Mouse (Mus musculus) midbrain, embryonic 16.5 days (tissue): Measurements from ENCODE around the gene Rest. TPM values are rescaled to one million over a fixed set of nuclear protein-coding genes. Genes with fewer than 3 reads are reported as not detected.

Experiments used
- ATAC-seq: fragments of 200-750 bp; cut with Nextera tagmentation; 2 replicates; pipeline ENCODE4 v1.8.0; 2017; ENCODE audit warnings: moderate TSS enrichment
- H3K27ac ChIP-seq: fragments of 300-500 bp; sonication (generic); 2 replicates; pipeline ENCODE4 v1.5.1; 2014; ENCODE audit warnings: mild to moderate bottlenecking, low read length, mixed read lengths
- H3K27me3 ChIP-seq: fragments of 300-500 bp; sonication (generic); 2 replicates; pipeline ENCODE4 v1.6.1; 2014; ENCODE audit warnings: low read depth, low read length, mixed read lengths; ENCODE audit not compliant: control insufficient read depth, insufficient read depth
- H3K36me3 ChIP-seq: fragments of 300-500 bp; sonication (generic); 2 replicates; pipeline ENCODE4 v1.6.1; 2014; ENCODE audit warnings: mild to moderate bottlenecking, low read length, moderate library complexity, mixed read lengths; ENCODE audit not compliant: control insufficient read depth, insufficient read depth
- H3K4me1 ChIP-seq: fragments of 300-500 bp; sonication (generic); 2 replicates; pipeline ENCODE4 v1.6.1; 2014; ENCODE audit warnings: mild to moderate bottlenecking, low read length, mixed read lengths; ENCODE audit not compliant: control insufficient read depth, insufficient read depth
- H3K4me2 ChIP-seq: fragments of 300-500 bp; sonication (generic); 2 replicates; pipeline ENCODE4 v1.6.1; 2014; ENCODE audit warnings: mild to moderate bottlenecking, low read length, mixed read lengths
- H3K4me3 ChIP-seq: fragments of 300-500 bp; sonication (generic); 2 replicates; pipeline ENCODE4 v1.5.1; 2014; ENCODE audit warnings: low read depth, mild to moderate bottlenecking, low read length, moderate library complexity, mixed read lengths
- H3K9ac ChIP-seq: fragments of 300-500 bp; sonication (generic); 2 replicates; pipeline ENCODE4 v1.6.1; 2014; ENCODE audit warnings: low read depth, low read length, mixed read lengths
- H3K9me3 ChIP-seq: fragments of 300-500 bp; sonication (generic); replicated peaks from 2 replicates; pipeline ENCODE4 v1.6.1; 2014; ENCODE audit warnings: mild to moderate bottlenecking, low read length, mixed read lengths; ENCODE audit not compliant: control insufficient read depth, poor library complexity, severe bottlenecking
- WGBS: fragments of 180-500 bp; shearing (Covaris S2); extraction: QIAGEN DNeasy Blood & Tissue Kit; methylation state at CpG from one replicate; pipeline ENCODE4 v1.1.7; 2014; 5-methylcytosine and 5-hydroxymethylcytosine counted together
- polyA plus RNA-seq: library from polyadenylated mRNA; unstranded; fragments of >200 nt; fragmentation: Nextera tagmentation; extraction: Ambion mirVana; gene quantifications from 2 replicates; pipeline ENCODE4 v1.2.1, GENCODE M21; 2015

Gene Rest
- polyA plus RNA-seq, 1 experiment from 2014 or later: 4.9 TPM

DNA sequence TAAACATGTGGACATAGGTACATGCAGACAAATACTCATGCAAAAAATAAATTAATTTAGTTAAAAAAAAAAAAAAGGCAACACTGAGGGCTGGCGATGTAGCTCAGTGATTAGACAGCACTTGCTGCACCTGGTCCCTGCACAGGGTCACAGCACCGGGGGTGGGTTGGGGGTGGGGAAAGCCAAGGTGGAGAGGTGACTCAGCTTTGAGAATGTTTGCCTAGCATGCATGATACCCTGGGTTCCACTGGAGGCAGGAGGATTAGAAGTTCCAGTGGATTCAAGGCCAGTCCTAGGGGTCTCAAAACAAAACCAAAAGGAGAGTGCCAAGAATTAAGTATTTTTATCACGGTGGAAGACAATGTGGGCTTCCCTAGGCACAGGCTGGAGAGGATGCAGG lies 7.7 kb upstream of the Rest start:
- H3K4me1 ChIP-seq: no peaks in the 10 kb centered on the region
- no peaks in the 10 kb centered on the region for H3K36me3 ChIP-seq
- H3K9ac ChIP-seq: no peak overlapping the region
- H3K27me3 ChIP-seq: no peaks in the 10 kb centered on the region
- no peak overlapping the region for H3K4me2 ChIP-seq
- 82% methylated on average over 3 of the region's 3 CpGs for WGBS
- ATAC-seq: no peak
- no peak overlapping the region for H3K4me3 ChIP-seq
- no peak overlapping the region for H3K27ac ChIP-seq
- H3K9me3 ChIP-seq: no peaks in the 10 kb centered on the region

DNA sequence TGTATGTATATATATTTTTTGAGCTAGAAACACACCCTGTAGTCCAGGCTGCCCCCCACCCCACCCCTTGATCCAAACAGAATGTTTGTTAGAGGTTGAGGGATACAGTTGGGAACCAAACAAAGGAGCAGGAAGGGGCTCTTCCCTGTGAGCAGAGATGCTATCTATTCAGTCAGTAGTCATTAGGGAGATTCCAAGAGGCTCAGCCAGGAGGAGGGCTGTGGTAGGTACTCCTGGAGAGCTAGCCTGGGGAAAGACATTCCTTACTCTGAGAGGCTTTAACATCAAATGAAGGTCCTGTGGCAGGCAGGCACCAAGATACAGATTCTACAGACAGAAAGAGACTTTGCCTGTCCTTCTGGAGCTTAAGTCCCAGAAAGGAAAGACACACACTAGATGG lies 6.0 kb upstream of the Rest start:
- Histone ChIP-seq H3K4me3 (no peak overlapping the region), H3K4me2 (no peak overlapping the region), H3K4me1 (no peaks in the 10 kb centered on the region), H3K9me3 (no peaks in the 10 kb centered on the region), H3K27me3 (peaks cover 3% of the 10 kb centered on the region; the same call in 1 of the 2 replicates), H3K27ac (no peak overlapping the region), H3K9ac (no peak overlapping the region), H3K36me3 (no peaks in the 10 kb centered on the region)
- ATAC-seq: no peak

- no peaks in the 10 kb centered on the region for H3K4me1 ChIP-seq
- no peak overlapping the region for H3K9ac ChIP-seq
- ATAC-seq: no peak
- no peaks in the 10 kb centered on the region for H3K9me3 ChIP-seq
- no peak overlapping the region for H3K4me3 ChIP-seq
- H3K27ac ChIP-seq: no peak overlapping the region
- 59% methylated on average over 6 of the region's 6 CpGs for WGBS
- H3K36me3 ChIP-seq: no peaks in the 10 kb centered on the region
- H3K4me2 ChIP-seq: no peak overlapping the region
- H3K27me3 ChIP-seq: peaks cover 3% of the 10 kb centered on the region; the same call in 1 of the 2 replicates
These were observed 5.2 kb upstream of the Rest start for GRCm38 (mm10) chr5:77260141-77260540.

GRCm38 (mm10) chr5:77261137-77261536 lies 4.2 kb upstream of the Rest start:
- ATAC-seq: no peak
- H3K27ac ChIP-seq: no peak overlapping the region
- peaks cover 3% of the 10 kb centered on the region; the same call in 1 of the 2 replicates for H3K27me3 ChIP-seq
- H3K4me1 ChIP-seq: no peaks in the 10 kb centered on the region
- WGBS: 66% methylated on average over 4 of the region's 4 CpGs
- no peak overlapping the region for H3K4me2 ChIP-seq
- H3K36me3 ChIP-seq: no peaks in the 10 kb centered on the region
- no peak overlapping the region for H3K9ac ChIP-seq
- no peaks in the 10 kb centered on the region for H3K9me3 ChIP-seq
- no peak overlapping the region for H3K4me3 ChIP-seq

GRCm38 (mm10) chr5:77262105-77262504 lies 3.2 kb upstream of the Rest start:
- no peaks in the 10 kb centered on the region for H3K36me3 ChIP-seq
- H3K4me3 ChIP-seq: no peak overlapping the region
- no peaks in the 10 kb centered on the region for H3K9me3 ChIP-seq
- WGBS: 19% methylated on average over 5 of the region's 5 CpGs
- no peak overlapping the region for H3K4me2 ChIP-seq
- H3K27ac ChIP-seq: no peak overlapping the region
- H3K9ac ChIP-seq: no peak overlapping the region
- peaks cover 3% of the 10 kb centered on the region; the same call in 1 of the 2 replicates for H3K27me3 ChIP-seq
- peaks cover 4% of the 10 kb centered on the region; the same call in 1 of the 2 replicates for H3K4me1 ChIP-seq
- ATAC-seq: no peak

DNA sequence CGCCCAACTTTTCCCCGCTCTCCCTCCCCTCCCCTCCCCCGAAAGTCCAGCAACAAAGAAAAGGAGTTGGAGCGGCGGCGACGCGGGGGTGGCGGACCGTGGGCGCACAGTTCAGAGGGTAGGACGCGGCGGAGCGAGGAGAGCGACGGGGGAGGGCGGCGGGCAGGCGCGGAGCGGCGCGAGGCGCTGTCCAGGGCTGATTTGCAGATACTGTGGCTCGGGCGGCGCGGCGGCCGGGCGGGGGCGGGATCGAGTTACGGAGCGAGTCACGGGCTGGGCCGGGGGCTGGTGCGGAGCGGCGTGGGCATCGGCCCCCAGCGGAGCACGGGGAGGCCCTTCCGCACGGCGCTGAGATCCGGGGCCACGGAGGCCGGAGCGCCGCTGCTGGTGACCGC lies 377 bp downstream of the Rest start:
- peaks cover 4% of the 10 kb centered on the region; the same call in 1 of the 2 replicates for H3K4me1 ChIP-seq
- under 1% methylated on average over 27 of the region's 53 CpGs for WGBS
- no peaks in the 10 kb centered on the region for H3K36me3 ChIP-seq
- peak overlapping the region; percentile 89 for H3K4me2 ChIP-seq
- H3K27ac ChIP-seq: peak overlapping the region; percentile 78
- peak overlapping the region; percentile 87 for H3K4me3 ChIP-seq
- H3K27me3 ChIP-seq: peaks cover 3% of the 10 kb centered on the region; the same call in 1 of the 2 replicates
- H3K9me3 ChIP-seq: no peaks in the 10 kb centered on the region
- peak overlapping the region; percentile 66 for H3K9ac ChIP-seq
- peak; percentile 87 for ATAC-seq

- peak; percentile 56 for ATAC-seq
- Histone ChIP-seq H3K9ac (peak overlapping the region; percentile 66), H3K4me2 (peak overlapping the region; percentile 89), H3K27ac (peak overlapping the region; percentile 78), H3K4me3 (peak overlapping the region; percentile 87), H3K9me3 (no peaks in the 10 kb centered on the region), H3K27me3 (peaks cover 3% of the 10 kb centered on the region; the same call in 1 of the 2 replicates), H3K36me3 (no peaks in the 10 kb centered on the region), H3K4me1 (peaks cover 4% of the 10 kb centered on the region; the same call in 1 of the 2 replicates)
- under 1% methylated on average over 56 of the region's 87 CpGs for WGBS
These were observed 985 bp downstream of the Rest start for GRCm38 (mm10) chr5:77266066-77266885.

GRCm38 (mm10) chr5:77266886-77267401 lies 1.7 kb downstream of the Rest start:
- peak overlapping the region; percentile 78; the same call in 1 of the 2 replicates for H3K27ac ChIP-seq
- peaks cover 3% of the 10 kb centered on the region; the same call in 1 of the 2 replicates for H3K27me3 ChIP-seq
- 3% methylated on average over 11 of the region's 11 CpGs for WGBS
- no peaks in the 10 kb centered on the region for H3K9me3 ChIP-seq
- H3K4me1 ChIP-seq: peaks cover 4% of the 10 kb centered on the region; the same call in 1 of the 2 replicates
- peak overlapping the region; percentile 66 for H3K9ac ChIP-seq
- H3K36me3 ChIP-seq: no peaks in the 10 kb centered on the region
- ATAC-seq: no peak
- H3K4me3 ChIP-seq: peak overlapping the region; percentile 87
- H3K4me2 ChIP-seq: peak overlapping the region; percentile 89

DNA sequence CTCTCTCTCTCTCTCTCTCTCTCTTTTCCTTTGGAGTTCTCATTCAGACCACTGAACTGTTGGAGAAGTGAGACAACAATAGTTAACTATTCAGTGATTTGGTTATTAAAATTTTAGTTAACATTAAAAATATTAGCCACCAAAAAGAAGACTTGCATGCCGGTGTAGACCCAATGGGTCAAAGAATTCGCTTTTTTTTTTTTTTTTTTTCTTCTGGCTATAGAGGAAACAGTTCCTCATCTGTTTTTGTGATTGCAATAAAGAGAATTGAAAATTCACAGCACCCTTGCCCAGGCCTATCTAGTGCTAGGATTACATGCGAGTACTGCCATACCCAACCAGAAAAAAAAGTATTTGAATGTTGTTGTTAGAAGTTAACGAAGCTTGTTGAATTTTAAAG lies 2.1 kb downstream of the Rest start:
- peaks cover 4% of the 10 kb centered on the region; the same call in 1 of the 2 replicates for H3K4me1 ChIP-seq
- H3K27me3 ChIP-seq: peaks cover 3% of the 10 kb centered on the region; the same call in 1 of the 2 replicates
- H3K4me3 ChIP-seq: no peak overlapping the region
- H3K36me3 ChIP-seq: no peaks in the 10 kb centered on the region
- WGBS: 70% methylated on average over 4 of the region's 4 CpGs
- no peaks in the 10 kb centered on the region for H3K9me3 ChIP-seq
- peak overlapping the region; percentile 89 for H3K4me2 ChIP-seq
- H3K27ac ChIP-seq: no peak overlapping the region
- no peak for ATAC-seq
- no peak overlapping the region for H3K9ac ChIP-seq
